Mouse (Mus musculus): Measurements from ENCODE around the gene Gm2056. TPM values are rescaled to one million over a fixed set of nuclear protein-coding genes. Genes with fewer than 3 reads are reported as not detected.

Gm2056 gene
- not detected in 2 replicates for total RNA-seq (2023)

GRCm38 (mm10) chr12:88026704-88027103, at the start of gene Gm2056:
Gene Gm2056 (plus strand): TSS chr12:88027004.

DNA sequence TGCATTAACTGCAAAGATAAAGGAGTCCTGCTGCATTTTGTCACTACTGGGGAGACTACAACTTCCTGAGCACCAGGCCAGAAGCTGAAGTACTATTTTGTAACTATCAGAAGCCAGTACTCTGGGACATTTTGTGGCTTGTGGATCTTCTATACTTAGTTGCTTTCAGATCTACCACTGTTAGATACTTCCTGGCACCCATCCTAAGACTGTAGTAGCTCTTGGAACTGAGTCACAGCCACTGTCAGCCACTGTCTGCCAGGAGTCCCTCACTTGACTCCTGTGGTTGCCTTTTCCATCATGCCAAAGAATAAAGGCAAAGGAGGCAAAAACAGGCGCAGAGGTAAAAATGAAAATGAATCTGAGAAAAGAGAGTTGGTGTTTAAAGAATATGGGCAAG, 15.3 kb upstream of the Gm2056 start, which contains the start of gene Gm2075:
Gm2075 (plus strand) TSS at position 301 of the 400 bp plus-strand sequence.

DNA sequence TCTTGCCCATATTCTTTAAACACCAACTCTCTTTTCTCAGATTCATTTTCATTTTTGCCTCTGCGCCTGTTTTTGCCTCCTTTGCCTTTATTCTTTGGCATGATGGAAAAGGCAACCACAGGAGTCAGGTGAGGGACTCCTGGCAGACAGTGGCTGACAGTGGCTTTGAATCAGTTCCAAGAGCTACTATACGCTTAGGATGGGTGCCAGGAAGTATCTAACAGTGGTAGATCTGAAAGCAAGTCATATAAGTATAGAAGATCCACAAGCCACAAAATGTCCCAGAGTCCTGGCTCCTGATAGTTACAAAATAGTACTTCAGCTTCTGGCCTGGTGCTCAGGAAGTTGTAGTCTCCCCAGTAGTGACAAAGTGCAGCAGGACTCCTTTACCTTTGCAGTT, 8.1 kb upstream of the Gm2056 start, which contains the start of gene Gm6803:
Gm6803 (minus strand) TSS at position 101 of the 400 bp plus-strand sequence.

Other genes with a start within 250 kb of the Gm2056 start
- not detected in 2 replicates for gene Gm21936, start 231.5 kb upstream of the Gm2056 start, total RNA-seq (2023)
- gene BB287469, start 210.4 kb upstream of the Gm2056 start, total RNA-seq (2023) = not detected in 2 replicates
- not detected in 2 replicates for gene Gm2001, start 184.7 kb upstream of the Gm2056 start, total RNA-seq (2023)
- gene Gm2016, start 152.9 kb upstream of the Gm2056 start, total RNA-seq (2023) = not detected in 2 replicates
- not detected in 2 replicates for gene Gm2022, start 131.6 kb upstream of the Gm2056 start, total RNA-seq (2023)
- not detected in 2 replicates for gene Gm2035, start 107.1 kb upstream of the Gm2056 start, total RNA-seq (2023)
- gene Gm2042, start 72.9 kb upstream of the Gm2056 start, total RNA-seq (2023) = not detected in 2 replicates
- not detected in 2 replicates for gene Gm2075, start 15.2 kb upstream of the Gm2056 start, total RNA-seq (2023)
- gene Gm6803, start 8.2 kb upstream of the Gm2056 start, total RNA-seq (2023) = not detected in 2 replicates
- not detected in 2 replicates for gene Gm16368, start 56.7 kb downstream of the Gm2056 start, total RNA-seq (2023)
- gene Gm10436, start 155.1 kb downstream of the Gm2056 start, total RNA-seq (2023) = not detected in 2 replicates
- not detected in 2 replicates for gene Gm8332, start 223.1 kb downstream of the Gm2056 start, total RNA-seq (2023)
- not detected in 2 replicates for gene Gm5662, start 247.5 kb downstream of the Gm2056 start, total RNA-seq (2023)